In the genomic region with DNA sequence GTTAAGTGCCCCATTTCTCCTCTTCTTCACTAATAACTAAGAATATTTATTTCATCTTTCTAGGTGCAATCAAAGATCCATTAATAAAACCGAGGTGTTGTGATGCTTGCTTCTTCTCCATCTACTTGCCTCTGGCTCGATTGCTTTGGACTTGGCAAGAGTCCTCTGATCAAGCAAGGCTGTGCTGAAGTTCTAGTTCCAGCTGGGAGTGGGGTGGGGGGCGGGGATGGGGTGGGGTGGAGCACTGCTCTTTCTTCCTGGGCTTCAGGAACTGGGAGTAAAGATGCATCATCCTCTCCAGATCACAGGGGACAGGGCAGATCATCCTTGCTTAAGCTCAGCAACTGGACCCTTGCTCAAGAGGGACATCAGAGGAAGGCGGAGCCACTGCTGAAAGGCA, we compare ENCODE assay signal across 26 mouse cellular contexts. TPM values are rescaled to one million over a fixed set of nuclear protein-coding genes. Genes with fewer than 3 reads are reported as not detected.
DNase-seq lines count a peak whose midpoint lies in the region; ATAC-seq lines count a peak whose summit lies in the region.
"Had no signal": no experiment of that assay in that cellular context is flagged by ENCODE, and none has a peak within 500 bp of the region (broad histone marks: within the 10 kb centered on the region; RNA-seq: fewer than 3 reads in every experiment).

No protein-coding gene starts in this region.

- DNase-seq in midbrain, embryonic 11.5 days (ENCODE audit: low spot score, missing footprints), result peak; percentile 80
- peak; percentile 82 for DNase-seq in R1 (ENCODE audit: low read depth, low spot score)
- DNase-seq in spleen, postnatal 4 days (ENCODE audit: low spot score in 2 of 2), result no peak
- no peak for DNase-seq in adrenal gland, adult 2 months
- DNase-seq: adrenal gland, postnatal 10 days; adrenal gland, postnatal 25 days; B cell, adult 2 months; cerebellum, adult 11 months; cerebellum, adult 18-20 months; cerebellum, adult 8-10 months; cerebellum, adult 9-11 months; cerebellum, postnatal 14 days; cerebellum, postnatal 36 days; embryo, embryonic 11 days had no signal

- H3K4me3 ChIP-seq in midbrain, embryonic 11.5 days (ENCODE audit: low read depth, low read length), result no peak overlapping the region
- no peak overlapping the region for H3K4me3 ChIP-seq in midbrain, embryonic 16.5 days (ENCODE audit: low read depth, low read length)
- H3K4me3 ChIP-seq: embryonic facial prominence, embryonic 13.5 days; embryonic facial prominence, embryonic 15.5 days; erythroblast, embryonic 14.5 days; forebrain, embryonic 10.5 days; forebrain, embryonic 12.5 days had no signal

- H3K27ac ChIP-seq in midbrain, embryonic 11.5 days (ENCODE audit: low read depth, low read length), result no peak overlapping the region
- H3K27ac ChIP-seq in midbrain, embryonic 16.5 days (ENCODE audit: low read length), result no peak overlapping the region
- H3K27ac ChIP-seq: embryonic facial prominence, embryonic 13.5 days; embryonic facial prominence, embryonic 15.5 days; forebrain, embryonic 10.5 days; forebrain, embryonic 12.5 days had no signal

- no peaks in the 10 kb centered on the region for H3K9me3 ChIP-seq in midbrain, embryonic 11.5 days (ENCODE audit: control insufficient read depth, low read length)
- H3K9me3 ChIP-seq in midbrain, embryonic 16.5 days (replicated peaks; ENCODE audit: control insufficient read depth, low read length, poor library complexity, severe bottlenecking), result no peaks in the 10 kb centered on the region
- H3K9me3 ChIP-seq: embryonic facial prominence, embryonic 13.5 days; embryonic facial prominence, embryonic 15.5 days; forebrain, embryonic 10.5 days; forebrain, embryonic 12.5 days; G1E had no signal

- ATAC-seq in midbrain, embryonic 11.5 days (ENCODE audit: low FRiP score), result no peak
- ATAC-seq in midbrain, embryonic 16.5 days, result no peak
- ATAC-seq: activated CD4-positive, CD25-positive, alpha-beta regulatory T cell, adult 4 months; CD4-positive, CD25-positive, alpha-beta regulatory T cell, adult 4 months; forebrain, embryonic 14.5 days; forebrain, embryonic 16.5 days; Patski had no signal

- no peaks in the 10 kb centered on the region for H3K36me3 ChIP-seq in midbrain, embryonic 11.5 days (ENCODE audit: control insufficient read depth, insufficient read depth, low read length)
- no peaks in the 10 kb centered on the region for H3K36me3 ChIP-seq in midbrain, embryonic 16.5 days (ENCODE audit: control insufficient read depth, insufficient read depth, low read length)
- H3K36me3 ChIP-seq: embryonic facial prominence, embryonic 13.5 days; embryonic facial prominence, embryonic 15.5 days; forebrain, embryonic 10.5 days; forebrain, embryonic 12.5 days; G1E had no signal

- no peak overlapping the region for H3K4me2 ChIP-seq in midbrain, embryonic 11.5 days
- no peak overlapping the region for H3K4me2 ChIP-seq in midbrain, embryonic 16.5 days (ENCODE audit: low read length)
- H3K4me2 ChIP-seq: embryonic facial prominence, embryonic 13.5 days; embryonic facial prominence, embryonic 15.5 days; forebrain, embryonic 12.5 days had no signal

- WGBS in midbrain, embryonic 11.5 days, result 75% methylated on average over 4 of the region's 4 CpGs
- 75% methylated on average over 4 of the region's 4 CpGs for WGBS in midbrain, embryonic 16.5 days

- peaks cover 4% of the 10 kb centered on the region; the same call in 1 of the 2 replicates for H3K4me1 ChIP-seq in midbrain, embryonic 11.5 days (ENCODE audit: control insufficient read depth, insufficient read depth, low read length)
- H3K4me1 ChIP-seq in midbrain, embryonic 16.5 days (ENCODE audit: control insufficient read depth, insufficient read depth, low read length), result peaks cover 11% of the 10 kb centered on the region

- H3K27me3 ChIP-seq in midbrain, embryonic 11.5 days (ENCODE audit: control insufficient read depth, insufficient read depth, low read length), result peaks cover 7% of the 10 kb centered on the region
- H3K27me3 ChIP-seq in midbrain, embryonic 16.5 days (ENCODE audit: control insufficient read depth, insufficient read depth, low read depth, low read length), result no peaks in the 10 kb centered on the region
- H3K27me3 ChIP-seq: embryonic facial prominence, embryonic 15.5 days had no signal

- no peak overlapping the region for H3K9ac ChIP-seq in midbrain, embryonic 11.5 days (ENCODE audit: low read length)
- H3K9ac ChIP-seq in midbrain, embryonic 16.5 days (ENCODE audit: low read depth, low read length), result no peak overlapping the region
- H3K9ac ChIP-seq: embryonic facial prominence, embryonic 13.5 days; embryonic facial prominence, embryonic 15.5 days; forebrain, embryonic 12.5 days had no signal

RNA-seq across cellular contexts. Expression of gene Pdzd2, which starts 5.5 kb away (rescaled TPM):
- polyA plus RNA-seq in midbrain, embryonic 11.5 days (2014; fragmentation: Nextera tagmentation; extraction: Ambion mirVana), result 5.2 and 6.5 TPM in 2 replicates
- 14.5 and 15.0 TPM in 2 replicates for polyA plus RNA-seq in midbrain, embryonic 16.5 days (2015; fragmentation: Nextera tagmentation; extraction: Ambion mirVana)
- total RNA-seq in adrenal gland, adult 2 months (2021), result 10 to 100 TPM; 13.3 to 21.4 TPM
- 7.0 TPM in 2 replicates for polyA plus RNA-seq in adrenal gland, adult 2 months (2012; rRNA removed)

Comparison
In these comparisons a context has a peak if more than half of its experiments do, and no peak if none do; other contexts are left out.
1. DNase-seq: peak in midbrain, embryonic 11.5 days (single experiment) and R1 (single experiment); none in spleen, postnatal 4 days (0 of 2) and adrenal gland, adult 2 months (single experiment).